Mouse (Mus musculus) olfactory bulb, adult 2 months (tissue): Measurements from ENCODE around the gene Acvr1b.

Source experiments
- CTCF ChIP-seq: fragments of 200-500 bp; IDR thresholded peaks from 2 replicates; pipeline ENCODE4 v1.5.1; 2012; ENCODE audit warnings: low read depth, mild to moderate bottlenecking, low read length, moderate library complexity; ENCODE audit not compliant: insufficient read depth
- POLR2A ChIP-seq: fragments of 200-500 bp; IDR thresholded peaks from 2 replicates; pipeline ENCODE4 v1.6.1; 2012; ENCODE audit warnings: mild to moderate bottlenecking, low read depth, low read length, moderate library complexity; ENCODE audit not compliant: insufficient read depth

GRCm38 (mm10) chr15:101262502-101262901 lies 88.6 kb downstream of the Acvr1b start:
- no peak for TF ChIP-seq CTCF
- TF ChIP-seq POLR2A = no peak
